Comparison of ENCODE assay signal across 36 mouse cellular contexts in genomic region chr7:97925819-97926218, GRCm38 (mm10). TPM values are rescaled to one million over a fixed set of nuclear protein-coding genes. Genes with fewer than 3 reads are reported as not detected.
A peak's percentile ranks its signal among the peaks of the same experiment; 100 is the strongest.
DNase-seq lines count a peak whose midpoint lies in the region; ATAC-seq and TF ChIP-seq lines count a peak whose summit lies in the region.
"Had no signal": no experiment of that assay in that cellular context is flagged by ENCODE, and none has a peak within 500 bp of the region (broad histone marks: within the 10 kb centered on the region; RNA-seq: fewer than 3 reads in every experiment).

No protein-coding gene starts in this region.

- no peak overlapping the region for H3K4me2 ChIP-seq in forebrain, postnatal 0 days (ENCODE audit: low read depth)
- no peak overlapping the region for H3K4me2 ChIP-seq in lung, embryonic 16.5 days (ENCODE audit: low read depth, low read length)
- no peak overlapping the region for H3K4me2 ChIP-seq in lung, postnatal 0 days (replicated peaks; ENCODE audit: low read depth, low read length)
- H3K4me2 ChIP-seq in intestine, embryonic 16.5 days (ENCODE audit: low read depth, low read length): no peak overlapping the region
- H3K4me2 ChIP-seq: forebrain, embryonic 15.5 days; intestine, embryonic 15.5 days; liver, embryonic 15.5 days; midbrain, embryonic 11.5 days; stomach, embryonic 15.5 days had no signal

- no peaks in the 10 kb centered on the region for H3K36me3 ChIP-seq in forebrain, postnatal 0 days (ENCODE audit: insufficient read depth)
- H3K36me3 ChIP-seq in forebrain, embryonic 10.5 days (replicated peaks): no peaks in the 10 kb centered on the region
- no peaks in the 10 kb centered on the region for H3K36me3 ChIP-seq in lung, embryonic 16.5 days (ENCODE audit: control insufficient read depth, insufficient read depth, low read length)
- no peaks in the 10 kb centered on the region for H3K36me3 ChIP-seq in lung, postnatal 0 days (ENCODE audit: insufficient read depth, low read length)
- H3K36me3 ChIP-seq in intestine, embryonic 16.5 days (ENCODE audit: control insufficient read depth, insufficient read depth, low read length): no peaks in the 10 kb centered on the region
- H3K36me3 ChIP-seq: forebrain, embryonic 15.5 days; intestine, embryonic 15.5 days; liver, embryonic 15.5 days; stomach, embryonic 15.5 days had no signal

- no peaks in the 10 kb centered on the region for H3K9me3 ChIP-seq in forebrain, postnatal 0 days (ENCODE audit: low read length)
- H3K9me3 ChIP-seq in forebrain, embryonic 10.5 days: no peaks in the 10 kb centered on the region; the same call in 1 of the 2 replicates
- H3K9me3 ChIP-seq in lung, embryonic 16.5 days (ENCODE audit: control insufficient read depth, low read length): no peaks in the 10 kb centered on the region
- no peaks in the 10 kb centered on the region for H3K9me3 ChIP-seq in lung, postnatal 0 days (ENCODE audit: low read length)
- H3K9me3 ChIP-seq in intestine, embryonic 16.5 days (ENCODE audit: control insufficient read depth, low read length): no peaks in the 10 kb centered on the region
- H3K9me3 ChIP-seq: forebrain, embryonic 15.5 days; intestine, embryonic 15.5 days; liver, embryonic 15.5 days; stomach, embryonic 15.5 days had no signal

- 48% methylated on average over 1 of the region's 1 CpGs for WGBS in forebrain, postnatal 0 days
- 88% methylated on average over 1 of the region's 1 CpGs for WGBS in forebrain, embryonic 10.5 days
- WGBS in lung, embryonic 16.5 days: 37% methylated on average over 1 of the region's 1 CpGs
- WGBS in lung, postnatal 0 days: 44% methylated on average over 1 of the region's 1 CpGs
- 50% methylated on average over 1 of the region's 1 CpGs for WGBS in intestine, embryonic 16.5 days

- H3K4me1 ChIP-seq in forebrain, postnatal 0 days (ENCODE audit: insufficient read depth): no peaks in the 10 kb centered on the region
- H3K4me1 ChIP-seq in forebrain, embryonic 10.5 days: no peaks in the 10 kb centered on the region
- no peaks in the 10 kb centered on the region for H3K4me1 ChIP-seq in lung, embryonic 16.5 days (replicated peaks; ENCODE audit: control insufficient read depth, insufficient read depth, low read length)
- H3K4me1 ChIP-seq in lung, postnatal 0 days (ENCODE audit: insufficient read depth, low read depth, low read length): no peaks in the 10 kb centered on the region
- H3K4me1 ChIP-seq in intestine, embryonic 16.5 days (ENCODE audit: control insufficient read depth, insufficient read depth, low read length): no peaks in the 10 kb centered on the region
- H3K4me1 ChIP-seq: forebrain, embryonic 15.5 days; intestine, embryonic 15.5 days; liver, embryonic 15.5 days; stomach, embryonic 15.5 days had no signal

- no peak overlapping the region for H3K4me3 ChIP-seq in forebrain, postnatal 0 days (ENCODE audit: low read depth, low read length)
- no peak overlapping the region for H3K4me3 ChIP-seq in forebrain, embryonic 10.5 days
- H3K4me3 ChIP-seq in lung, embryonic 16.5 days (ENCODE audit: low read length): no peak overlapping the region
- no peak overlapping the region for H3K4me3 ChIP-seq in lung, postnatal 0 days (ENCODE audit: low read depth, low read length)
- H3K4me3 ChIP-seq in intestine, embryonic 16.5 days (ENCODE audit: low read length): no peak overlapping the region
- H3K4me3 ChIP-seq: forebrain, embryonic 15.5 days; intestine, embryonic 15.5 days; liver, embryonic 15.5 days; myocyte; stomach, embryonic 15.5 days had no signal

- H3K9ac ChIP-seq in forebrain, postnatal 0 days: no peak overlapping the region
- no peak overlapping the region for H3K9ac ChIP-seq in lung, embryonic 16.5 days (ENCODE audit: low read length)
- H3K9ac ChIP-seq in lung, postnatal 0 days (replicated peaks; ENCODE audit: low read depth): no peak overlapping the region
- H3K9ac ChIP-seq in intestine, embryonic 16.5 days (ENCODE audit: low read depth, low read length): no peak overlapping the region
- H3K9ac ChIP-seq: forebrain, embryonic 15.5 days; intestine, embryonic 15.5 days; liver, embryonic 15.5 days; stomach, embryonic 15.5 days had no signal

- TF ChIP-seq EP300 in lung, postnatal 0 days (IDR thresholded peaks at IDR 0.05): no peak

- DNase-seq in forebrain, postnatal 0 days: peak; percentile 46
- DNase-seq in forebrain, embryonic 10.5 days (ENCODE audit: extremely low spot score, low spot score): no peak
- no peak for DNase-seq in lung, postnatal 0 days (ENCODE audit: low spot score)
- DNase-seq in MN1 (ENCODE audit: low spot score): peak; percentile 16
- peak; percentile 58 for DNase-seq in telencephalon, adult 2 months (ENCODE audit: low read depth, low spot score)
- DNase-seq in neural tube, embryonic 10.5 days (ENCODE audit: extremely low spot score, low spot score): no peak
- DNase-seq: adrenal gland, postnatal 25 days; B cell, adult 2 months; cerebellum, adult 2 months; cerebellum, postnatal 14 days; gastrocnemius, postnatal 14 days; kidney, adult 8-10 months; layer of hippocampus, adult 9-11 months; lung, postnatal 14 days; right cerebral cortex, postnatal 25 days; thymus, postnatal 14 days had no signal

- no peaks in the 10 kb centered on the region for H3K27me3 ChIP-seq in forebrain, postnatal 0 days (ENCODE audit: insufficient read depth, low read length)
- no peaks in the 10 kb centered on the region for H3K27me3 ChIP-seq in forebrain, embryonic 10.5 days (ENCODE audit: poor library complexity, severe bottlenecking)
- H3K27me3 ChIP-seq in lung, embryonic 16.5 days (ENCODE audit: control insufficient read depth, insufficient read depth, low read depth, low read length): no peaks in the 10 kb centered on the region
- H3K27me3 ChIP-seq in lung, postnatal 0 days (replicated peaks; ENCODE audit: insufficient read depth, low read length): no peaks in the 10 kb centered on the region
- no peaks in the 10 kb centered on the region for H3K27me3 ChIP-seq in intestine, embryonic 16.5 days (replicated peaks; ENCODE audit: control insufficient read depth, insufficient read depth, low read length)
- H3K27me3 ChIP-seq: forebrain, embryonic 15.5 days; intestine, embryonic 15.5 days; liver, embryonic 15.5 days; stomach, embryonic 15.5 days had no signal

- TF ChIP-seq CTCF in forebrain, postnatal 0 days (IDR thresholded peaks at IDR 0.05; ENCODE audit: low read depth): no peak
- TF ChIP-seq CTCF in lung, postnatal 0 days (IDR thresholded peaks at IDR 0.05): no peak

- ATAC-seq in forebrain, postnatal 0 days: no peak
- ATAC-seq in lung, embryonic 16.5 days (ENCODE audit: low read depth): peak; percentile 93
- no peak for ATAC-seq in lung, postnatal 0 days
- no peak for ATAC-seq in intestine, embryonic 16.5 days
- ATAC-seq: forebrain, embryonic 15.5 days; hindbrain, embryonic 16.5 days; intestine, embryonic 15.5 days; midbrain, embryonic 16.5 days had no signal

- no peak overlapping the region for H3K27ac ChIP-seq in forebrain, postnatal 0 days (ENCODE audit: low read depth, low read length)
- no peak overlapping the region for H3K27ac ChIP-seq in forebrain, embryonic 10.5 days
- no peak overlapping the region for H3K27ac ChIP-seq in lung, embryonic 16.5 days (ENCODE audit: low read length)
- no peak overlapping the region for H3K27ac ChIP-seq in lung, postnatal 0 days (ENCODE audit: low read length)
- H3K27ac ChIP-seq in intestine, embryonic 16.5 days (ENCODE audit: low read length): no peak overlapping the region
- H3K27ac ChIP-seq: forebrain, embryonic 15.5 days; intestine, embryonic 15.5 days; kidney, postnatal 0 days; liver, embryonic 15.5 days; stomach, embryonic 15.5 days had no signal

RNA-seq across cellular contexts. Expression of gene Gdpd4, which starts 6.1 kb away (rescaled TPM):
- not detected in 2 replicates for total RNA-seq in forebrain, postnatal 0 days (2014; rRNA removed)
- polyA plus RNA-seq in forebrain, postnatal 0 days (2015; fragmentation: Nextera tagmentation; extraction: Ambion mirVana): 0.04 and 0.06 TPM in 2 replicates
- polyA plus RNA-seq in forebrain, embryonic 10.5 days (2016; fragmentation: Nextera tagmentation; extraction: Ambion mirVana): not detected in 2 replicates
- not detected in 2 replicates for polyA plus RNA-seq in lung, embryonic 16.5 days (2015; fragmentation: Nextera tagmentation; extraction: Ambion mirVana)
- polyA plus RNA-seq in lung, postnatal 0 days (2015; fragmentation: Nextera tagmentation; extraction: Ambion mirVana): not detected in 2 replicates
- polyA plus RNA-seq in intestine, embryonic 16.5 days (2015; fragmentation: Nextera tagmentation; extraction: Ambion mirVana): not detected in 2 replicates
- total RNA-seq: adrenal gland, postnatal 25 days; granulocyte monocyte progenitor cell, adult 5-6 weeks; heart, postnatal 25 days; left cerebral cortex, postnatal 10 days; liver, adult 2 months; megakaryocyte progenitor cell, adult 5-6 weeks had no signal
- polyA plus RNA-seq: forebrain, embryonic 15.5 days; heart, embryonic 14.5 days; hindbrain, embryonic 11.5 days; hindbrain, embryonic 16.5 days; intestine, embryonic 15.5 days; kidney, postnatal 0 days; limb, embryonic 11.5 days; liver, adult 2 months; liver, embryonic 15.5 days; midbrain, embryonic 11.5 days; myocyte; neural tube, embryonic 14.5 days; stomach, embryonic 15.5 days had no signal

Comparison
In these comparisons a context has a peak if more than half of its experiments do, and no peak if none do; other contexts are left out.
1. DNase-seq: peak in forebrain, postnatal 0 days (single experiment), MN1 (single experiment) and telencephalon, adult 2 months (single experiment); none in forebrain, embryonic 10.5 days (single experiment), lung, postnatal 0 days (single experiment) and neural tube, embryonic 10.5 days (single experiment).